Mouse (Mus musculus) testis, adult 2 months (tissue): Measurements from ENCODE around the gene Ttyh1. TPM values are rescaled to one million over a fixed set of nuclear protein-coding genes. Genes with fewer than 3 reads are reported as not detected.
"Not testable (repeated sequence)": the region's sequence is repeated elsewhere in the genome, so short reads cannot be mapped to it uniquely, and the experiment has no call there.

Source experiments
- H3K27ac ChIP-seq: fragments of 200-500 bp; 2 replicates; pipeline ENCODE4 v1.5.1; 2012; ENCODE audit warnings: low read depth, low read length; ENCODE audit not compliant: control insufficient read depth, insufficient read depth
- H3K27me3 ChIP-seq: fragments of 200-500 bp; 2 replicates; pipeline ENCODE4 v1.6.1; 2012; ENCODE audit warnings: mild to moderate bottlenecking, low read length, moderate library complexity; ENCODE audit not compliant: control insufficient read depth, insufficient read depth
- H3K36me3 ChIP-seq: fragments of 200-500 bp; 2 replicates; pipeline ENCODE4 v1.6.1; 2012; ENCODE audit warnings: mild to moderate bottlenecking, low read length; ENCODE audit not compliant: control insufficient read depth, insufficient read depth
- H3K4me1 ChIP-seq: fragments of 200-500 bp; 2 replicates; pipeline ENCODE4 v1.6.1; 2012; ENCODE audit warnings: low read length; ENCODE audit not compliant: control insufficient read depth, insufficient read depth
- H3K4me3 ChIP-seq: fragments of 200-500 bp; 2 replicates; pipeline ENCODE4 v1.5.1; 2012; ENCODE audit warnings: low read depth, mild to moderate bottlenecking, low read length, moderate library complexity, mixed read lengths; ENCODE audit not compliant: control insufficient read depth
- CTCF ChIP-seq: fragments of 200-500 bp; IDR thresholded peaks from 2 replicates; pipeline ENCODE4 v1.5.1; 2012; ENCODE audit warnings: low read depth, mild to moderate bottlenecking, inconsistent platforms, low read length, moderate library complexity; ENCODE audit not compliant: control insufficient read depth, insufficient read depth, insufficient replicate concordance
- POLR2A ChIP-seq: fragments of 200-500 bp; IDR thresholded peaks from 2 replicates; pipeline ENCODE4 v1.6.1; 2012; ENCODE audit warnings: low read depth, mild to moderate bottlenecking, inconsistent platforms, low read length, moderate library complexity; ENCODE audit not compliant: control insufficient read depth
- polyA plus RNA-seq: library from polyadenylated mRNA; depleted of rRNA; stranded (reverse); fragments of >200 nt; gene quantifications from 2 replicates; pipeline ENCODE4 v1.2.3, GENCODE M21; 2012

The Ttyh1 gene
- polyA plus RNA-seq, 1 experiment = 70.0 TPM

- H3K4me1 ChIP-seq = peaks cover 32% of the 10 kb centered on the region
Measured at GRCm38 (mm10) chr7:4148341-4149208, 29.4 kb downstream of the Ttyh1 start.

GRCm38 (mm10) chr7:4149209-4150054 is 30.2 kb downstream of the Ttyh1 start:
- TF ChIP-seq POLR2A = no peak; the same call in none of the 2 replicates
- TF ChIP-seq CTCF = no peak
- Histone ChIP-seq H3K4me3 (peak overlapping the region; percentile 93), H3K27ac (peak overlapping the region; percentile 89), H3K36me3 (no peaks in the 10 kb centered on the region; the same call in none of the 2 replicates), H3K27me3 (no peaks in the 10 kb centered on the region), H3K4me1 (peaks cover 32% of the 10 kb centered on the region)

More at GRCm38 (mm10) chr7:4148341-4149208, 29.4 kb downstream of the Ttyh1 start:
- TF ChIP-seq POLR2A = no peak; the same call in 1 of the 2 replicates
- TF ChIP-seq CTCF = no peak
- H3K36me3 ChIP-seq = no peaks in the 10 kb centered on the region; the same call in none of the 2 replicates
- no peaks in the 10 kb centered on the region for H3K27me3 ChIP-seq
- peak overlapping the region; percentile 93 for H3K4me3 ChIP-seq
- H3K27ac ChIP-seq = peak overlapping the region; percentile 89

GRCm38 (mm10) chr7:4150059-4150541 is 30.9 kb downstream of the Ttyh1 start, which contains the start of gene Leng9:
Leng9 (minus strand) TSS chr7:4150374.
- Histone ChIP-seq H3K36me3 (no peaks in the 10 kb centered on the region; the same call in none of the 2 replicates), H3K4me3 (peak within 1 kb of the TSS; percentile 93), H3K4me1 (peaks cover 32% of the 10 kb centered on the region), H3K27me3 (no peaks in the 10 kb centered on the region), H3K27ac (peak within 1 kb of the TSS; percentile 89)
- no peak for TF ChIP-seq POLR2A
- no peak for TF ChIP-seq CTCF

- H3K27me3 ChIP-seq = no peaks in the 10 kb centered on the region
- TF ChIP-seq POLR2A = no peak
- TF ChIP-seq CTCF = no peak
- H3K27ac ChIP-seq = peak overlapping the region; percentile 29; the same call in 1 of the 2 replicates
Measured at GRCm38 (mm10) chr7:4150811-4151221, 31.6 kb downstream of the Ttyh1 start.

GRCm38 (mm10) chr7:4151241-4151640 is 32.0 kb downstream of the Ttyh1 start:
- H3K36me3 ChIP-seq = no peaks in the 10 kb centered on the region; the same call in 1 of the 2 replicates
- H3K27ac ChIP-seq = peak overlapping the region; percentile 29; the same call in 1 of the 2 replicates
- peak overlapping the region; percentile 93 for H3K4me3 ChIP-seq
- TF ChIP-seq CTCF (no peak), POLR2A (peak; percentile 75; the same call in 1 of the 2 replicates)
- H3K4me1 ChIP-seq = peaks cover 32% of the 10 kb centered on the region
- H3K27me3 ChIP-seq = no peaks in the 10 kb centered on the region

More at GRCm38 (mm10) chr7:4150811-4151221, 31.6 kb downstream of the Ttyh1 start:
- H3K4me3 ChIP-seq = peak overlapping the region; percentile 93
- H3K36me3 ChIP-seq = no peaks in the 10 kb centered on the region; the same call in 1 of the 2 replicates
- peaks cover 32% of the 10 kb centered on the region for H3K4me1 ChIP-seq

- H3K4me1 ChIP-seq = peaks cover 17% of the 10 kb centered on the region
- no peaks in the 10 kb centered on the region for H3K27me3 ChIP-seq
- H3K4me3 ChIP-seq = no peak overlapping the region
- no peak for TF ChIP-seq POLR2A
- no peak for TF ChIP-seq CTCF
- no peak overlapping the region for H3K27ac ChIP-seq
- no peaks in the 10 kb centered on the region for H3K36me3 ChIP-seq
Measured at GRCm38 (mm10) chr7:4154356-4154755, 35.1 kb downstream of the Ttyh1 start.

GRCm38 (mm10) chr7:4154976-4155375 is 35.8 kb downstream of the Ttyh1 start:
- Histone ChIP-seq H3K27ac (no peak overlapping the region), H3K4me3 (no peak overlapping the region), H3K36me3 (no peaks in the 10 kb centered on the region), H3K4me1 (peaks cover 12% of the 10 kb centered on the region), H3K27me3 (no peaks in the 10 kb centered on the region)
- TF ChIP-seq CTCF = no peak

- not testable (repeated sequence) for H3K27ac ChIP-seq, H3K4me3 ChIP-seq, H3K36me3 ChIP-seq, H3K27me3 ChIP-seq
- H3K4me1 ChIP-seq = peaks cover 16% of the 10 kb centered on the region
Measured at GRCm38 (mm10) chr7:4161596-4161995, 42.4 kb downstream of the Ttyh1 start.
